Mouse (Mus musculus): ENCODE results near the gene Zfp654.

Zfp654 gene

GRCm38 (mm10) chr16:64852891-64853290 lies 1.4 kb upstream of the Zfp654 start:
- in situ Hi-C loops (cut with MboI) = no loop called here

- in situ Hi-C loops (cut with MboI) = no loop called here
Measured at GRCm38 (mm10) chr16:64852441-64852871, 1.0 kb upstream of the Zfp654 start.

GRCm38 (mm10) chr16:64851085-64851562 lies 328 bp downstream of the Zfp654 start:
- in situ Hi-C loops (cut with MboI) = no loop called here

DNA sequence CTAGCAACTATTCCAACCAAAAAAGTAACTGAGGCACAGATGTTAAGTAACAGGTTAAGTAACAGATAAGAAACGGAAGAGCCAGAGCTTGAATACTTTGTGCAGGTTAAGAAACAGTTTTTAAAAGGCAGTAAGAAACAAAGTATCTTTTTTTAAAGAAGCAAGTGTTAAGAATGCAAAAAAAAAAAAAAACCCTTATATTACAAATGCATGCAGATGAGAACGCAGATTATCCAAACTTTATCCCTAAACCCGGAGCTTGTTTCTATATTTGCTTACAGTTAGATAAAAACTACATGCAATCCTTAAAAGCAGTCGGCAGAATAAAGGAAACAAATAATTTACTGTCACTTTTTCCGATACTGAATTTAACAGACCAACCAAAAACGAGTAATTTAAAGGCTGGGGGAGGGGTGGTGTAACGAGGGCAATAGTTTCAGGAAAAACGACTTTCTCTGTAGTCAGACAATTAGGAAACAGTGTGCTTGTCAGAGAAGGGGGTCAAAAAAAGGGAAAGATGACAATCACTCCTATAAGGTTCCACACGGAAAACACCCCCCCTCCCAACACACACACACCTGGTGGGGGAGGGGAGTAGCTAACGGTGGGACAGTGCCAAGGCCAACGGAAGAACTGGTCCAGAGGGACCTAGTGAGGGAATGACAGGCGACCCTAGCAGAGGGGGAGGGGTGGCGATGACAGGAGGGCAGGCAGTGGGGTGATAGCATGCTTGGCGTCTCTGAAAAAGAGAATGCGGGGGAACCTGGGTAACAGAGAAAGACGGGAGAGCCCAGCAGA lies 966 bp downstream of the Zfp654 start:
- in situ Hi-C loops (cut with MboI) = no loop called here

- in situ Hi-C loops (cut with MboI) = no loop called here
Measured at GRCm38 (mm10) chr16:64845947-64846346, 5.5 kb downstream of the Zfp654 start.

DNA sequence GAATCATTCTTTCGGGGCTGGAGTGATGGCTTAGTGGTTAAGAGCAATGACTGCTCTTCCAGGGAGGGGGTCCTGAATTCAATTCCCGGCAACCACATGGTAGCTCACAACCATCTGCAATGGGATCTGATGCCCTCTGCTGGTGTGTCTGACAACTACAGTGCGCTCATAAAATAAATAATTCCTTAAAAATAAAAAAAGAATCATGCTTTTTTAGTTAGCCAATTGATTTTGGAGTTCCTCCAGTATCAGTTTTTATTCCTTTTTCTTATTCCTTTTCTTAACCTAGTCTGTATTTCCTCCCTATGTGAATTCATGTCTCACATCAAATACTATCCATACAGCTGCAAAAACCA lies 9.1 kb downstream of the Zfp654 start:
- in situ Hi-C loops (cut with MboI) = no loop called here

DNA sequence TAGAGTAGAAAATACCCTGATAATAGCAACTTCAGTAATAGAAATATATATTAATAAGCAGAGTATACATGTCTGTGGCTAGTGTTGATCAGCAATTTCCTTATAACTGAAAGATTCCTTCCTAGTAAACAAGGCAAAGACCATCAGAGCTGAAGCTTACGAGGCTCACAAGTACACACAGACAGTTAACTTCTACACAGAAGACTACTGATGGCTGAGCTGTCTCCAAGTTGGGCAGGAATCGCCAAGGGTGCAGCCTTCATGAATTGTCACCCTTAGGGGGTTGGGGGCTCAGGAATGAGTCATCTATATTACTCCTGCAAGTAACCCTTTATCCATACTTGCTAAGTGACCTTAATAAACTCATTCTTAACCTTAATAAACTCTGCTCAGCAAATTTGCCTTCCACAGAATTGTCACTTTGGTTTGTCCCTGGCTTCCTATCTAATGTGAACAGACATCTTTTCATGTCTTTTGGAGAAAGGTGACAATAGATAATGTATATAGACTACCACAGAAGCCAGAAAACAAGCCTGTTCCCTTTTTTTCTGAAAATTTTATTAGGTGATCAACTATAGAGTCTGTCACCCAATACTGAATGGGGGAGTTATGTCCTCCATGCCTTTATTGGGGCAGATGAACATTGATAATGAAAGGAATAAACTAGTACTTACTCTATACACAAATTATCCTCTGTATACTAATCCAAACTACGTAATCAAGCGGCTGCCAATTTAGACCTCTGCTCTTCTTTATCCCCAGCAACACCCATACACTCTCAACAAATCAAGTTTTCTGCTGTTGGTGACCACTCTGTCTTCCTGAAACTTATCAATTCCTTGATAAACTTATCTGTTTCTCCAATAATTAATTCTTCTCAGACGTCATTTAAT lies 9.7 kb downstream of the Zfp654 start:
- in situ Hi-C loops (cut with MboI) = no loop called here

DNA sequence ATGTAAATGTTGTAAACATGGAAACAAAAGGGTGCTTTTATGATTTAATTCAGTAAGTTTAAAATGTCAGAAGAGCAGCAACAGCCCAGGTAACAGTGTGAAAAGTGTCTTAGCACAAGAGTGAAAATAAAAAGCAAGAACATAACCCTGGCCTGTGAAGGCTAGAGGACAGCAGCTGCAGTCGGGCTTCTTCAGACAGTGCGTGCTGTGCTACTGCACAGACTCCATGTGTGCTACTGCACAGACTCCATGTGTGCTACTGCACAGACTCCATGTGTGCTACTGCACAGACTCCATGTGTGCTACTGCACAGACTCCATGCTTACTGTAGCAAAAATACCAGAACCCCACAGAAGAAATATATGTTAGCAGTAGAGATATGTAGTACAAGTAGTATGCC lies 14.7 kb downstream of the Zfp654 start:
- in situ Hi-C loops (cut with MboI) = no loop called here

- in situ Hi-C loops (cut with MboI) = no loop called here
Measured at GRCm38 (mm10) chr16:64835996-64836545, 15.4 kb downstream of the Zfp654 start.

GRCm38 (mm10) chr16:64830291-64830690 lies 21.2 kb downstream of the Zfp654 start:
- in situ Hi-C loops (cut with MboI) = no loop called here

DNA sequence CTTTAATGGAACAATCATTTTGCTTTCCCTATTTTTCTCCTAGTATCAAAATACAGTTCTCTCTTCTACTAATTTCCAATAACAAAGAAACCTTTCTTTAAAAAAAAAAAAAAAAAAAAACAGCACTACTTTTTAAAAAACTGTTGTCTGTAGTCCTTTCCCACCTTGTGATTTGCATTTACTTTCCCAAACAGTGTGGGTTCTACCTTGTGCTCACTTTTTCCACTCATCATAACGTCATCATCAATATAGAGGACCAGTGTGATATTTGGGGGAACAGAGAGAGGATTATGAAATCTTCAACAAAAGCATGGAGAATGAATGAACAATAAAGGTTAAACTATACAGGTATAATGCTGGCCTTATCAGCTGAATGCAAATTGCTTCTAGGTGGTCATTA lies 27.0 kb downstream of the Zfp654 start:
- in situ Hi-C loops (cut with MboI) = no loop called here

DNA sequence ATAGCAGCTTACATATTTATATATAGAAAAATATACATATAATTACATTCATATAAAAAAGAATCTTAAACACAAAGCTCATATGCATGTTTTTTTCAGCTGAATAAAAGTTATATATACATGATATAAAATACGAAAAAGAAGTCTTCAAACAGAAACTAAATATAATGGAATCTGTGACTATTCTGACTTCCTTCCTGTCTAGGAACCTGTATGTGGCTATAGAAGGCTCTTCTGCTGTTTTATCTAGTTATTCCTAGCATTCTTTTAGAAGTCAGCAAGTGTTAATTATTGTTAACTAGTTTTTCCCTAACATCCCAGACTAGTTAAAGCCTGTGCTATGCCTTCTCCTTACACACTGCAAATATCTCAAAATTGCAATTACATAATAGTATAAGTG lies 27.6 kb downstream of the Zfp654 start:
- in situ Hi-C loops (cut with MboI) = no loop called here

GRCm38 (mm10) chr16:64817094-64817765 lies 34.2 kb downstream of the Zfp654 start:
- in situ Hi-C loops (cut with MboI) = no loop called here

- in situ Hi-C loops (cut with MboI) = no loop called here
Measured at GRCm38 (mm10) chr16:64803041-64803440, 48.4 kb downstream of the Zfp654 start.

- in situ Hi-C loops (cut with MboI) = no loop called here
Measured at GRCm38 (mm10) chr16:64801638-64802037, 49.8 kb downstream of the Zfp654 start.

- in situ Hi-C loops (cut with MboI) = no loop called here
Measured at GRCm38 (mm10) chr16:64800393-64800792, 51.1 kb downstream of the Zfp654 start.

GRCm38 (mm10) chr16:64794802-64795201 lies 56.6 kb downstream of the Zfp654 start:
- in situ Hi-C loops (cut with MboI) = no loop called here

DNA sequence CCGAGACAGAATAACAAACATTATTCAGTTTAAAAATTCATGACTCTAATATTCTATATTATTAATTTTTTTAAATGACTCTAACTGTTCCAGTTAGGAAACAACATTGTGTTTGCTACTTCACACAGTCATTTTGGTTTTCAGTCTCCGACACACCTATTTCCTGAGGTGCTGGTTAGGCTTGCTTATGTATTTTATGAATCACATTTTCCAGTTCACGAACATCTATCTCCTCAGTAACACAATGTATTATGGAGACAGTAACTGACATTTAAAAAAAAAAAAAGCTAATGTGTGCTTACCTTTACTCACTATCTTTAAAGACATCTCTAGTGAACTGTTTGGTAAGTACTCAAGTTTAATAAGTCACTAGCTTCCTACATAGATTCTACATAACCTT lies 61.7 kb downstream of the Zfp654 start:
- in situ Hi-C loops (cut with MboI) = no loop called here

GRCm38 (mm10) chr16:64775516-64775915 lies 75.9 kb downstream of the Zfp654 start:
- in situ Hi-C loops (cut with MboI) = no loop called here

DNA sequence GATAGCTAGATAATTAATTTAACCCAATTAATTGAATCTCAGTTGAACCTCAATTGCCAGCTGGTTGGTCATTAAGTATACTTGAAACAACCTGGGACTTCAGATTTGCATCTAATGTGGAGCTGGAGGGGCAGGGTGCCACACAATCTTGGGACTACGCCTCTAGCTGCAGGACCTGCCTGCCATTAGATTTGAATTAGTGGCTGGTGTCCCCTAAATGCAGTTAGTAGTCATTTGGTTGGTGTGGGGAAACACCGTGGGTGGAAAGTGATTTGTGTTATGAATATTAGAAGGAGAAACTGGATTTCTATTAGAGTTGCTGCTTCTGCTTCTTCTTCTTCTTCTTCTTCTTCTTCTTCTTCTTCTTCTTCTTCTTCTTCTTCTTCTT lies 80.0 kb downstream of the Zfp654 start:
- in situ Hi-C loops (cut with MboI) = no loop called here

DNA sequence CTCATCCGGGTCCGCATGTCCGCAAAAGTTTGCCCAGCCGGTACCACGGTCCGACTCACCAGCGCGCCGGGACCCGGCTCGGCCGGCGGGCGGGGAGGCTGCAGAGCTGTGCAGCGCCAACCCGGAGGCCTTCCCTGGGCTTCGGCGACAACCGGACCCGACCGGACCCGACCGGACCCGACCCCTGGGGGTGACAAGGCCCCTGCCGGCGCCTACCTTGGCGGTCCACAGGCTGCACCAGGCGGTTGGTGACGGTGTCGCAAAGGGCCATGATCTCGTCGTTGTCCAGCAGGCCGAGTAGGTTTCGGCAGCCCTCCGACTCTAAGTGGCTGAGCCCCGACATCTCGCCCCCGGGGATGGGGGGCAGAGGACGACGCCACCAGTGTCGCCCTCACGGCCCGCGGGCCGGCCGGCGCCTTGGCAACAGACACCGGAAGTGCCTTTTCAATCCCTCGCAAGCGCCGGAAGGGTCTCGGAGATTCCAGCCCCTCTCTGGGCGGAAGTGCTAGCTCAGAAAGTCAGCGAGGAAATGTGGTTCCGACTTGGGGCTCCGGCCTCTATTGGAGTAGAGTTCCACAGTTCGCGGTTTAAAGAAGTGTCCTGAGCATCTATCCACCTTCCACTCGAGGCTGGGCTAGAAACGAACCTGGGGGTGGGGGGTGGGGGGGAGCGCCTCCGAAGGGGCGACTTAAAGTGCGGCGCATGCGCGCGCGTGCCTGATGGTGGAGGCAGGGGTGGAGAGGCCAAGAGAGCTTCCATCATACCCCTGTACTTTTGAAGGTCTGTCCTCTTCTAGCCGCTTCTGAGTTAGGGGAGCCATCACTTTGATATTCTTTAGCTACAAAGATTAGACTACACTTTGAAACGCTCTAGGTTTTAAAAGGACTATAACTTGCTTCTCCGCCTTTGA lies 80.7 kb downstream of the Zfp654 start, which contains the start of gene 4930453N24Rik:
4930453N24Rik (minus strand) TSS at position 641 of the 910 bp plus-strand sequence.
- in situ Hi-C loops (cut with MboI) = no loop called here
